Mouse (Mus musculus): ENCODE results near the gene Tomm20. TPM values are rescaled to one million over a fixed set of nuclear protein-coding genes. Genes with fewer than 3 reads are reported as not detected.
"Not testable (repeated sequence)": the region's sequence is repeated elsewhere in the genome, so short reads cannot be mapped to it uniquely, and the experiment has no call there.

The Tomm20 gene
- total RNA-seq, 2 experiments from 2014 or later: 209 to 214 TPM

GRCm38 (mm10) chr8:126921432-126921831, 24.2 kb downstream of the Tomm20 start:
- DNase-seq (ENCODE audit: low spot score in 2 of 2): no peak
- no peak overlapping the region for H3K4me3 ChIP-seq
- TF ChIP-seq CTCF (conservative IDR thresholded peaks at IDR 0.05): no peak
- no peak overlapping the region for H3K27ac ChIP-seq

- peak; percentile 99 for TF ChIP-seq CTCF (conservative IDR thresholded peaks at IDR 0.05)
- peak; percentile 79 for DNase-seq (ENCODE audit: low spot score in 2 of 2)
- no peak overlapping the region for H3K4me3 ChIP-seq
- H3K27ac ChIP-seq: peak overlapping the region; percentile 75
These were observed 24.8 kb downstream of the Tomm20 start for GRCm38 (mm10) chr8:126920845-126921244.

GRCm38 (mm10) chr8:126920386-126920785, 25.3 kb downstream of the Tomm20 start:
- peak overlapping the region; percentile 75 for H3K27ac ChIP-seq
- no peak overlapping the region for H3K4me3 ChIP-seq
- no peak for DNase-seq (ENCODE audit: low spot score in 2 of 2)
- no peak for TF ChIP-seq CTCF (conservative IDR thresholded peaks at IDR 0.05)

- TF ChIP-seq CTCF (conservative IDR thresholded peaks at IDR 0.05): no peak
- Histone ChIP-seq H3K27ac (no peak overlapping the region), H3K4me3 (no peak overlapping the region)
- DNase-seq (ENCODE audit: low spot score in 2 of 2): no peak
These were observed 25.9 kb downstream of the Tomm20 start for GRCm38 (mm10) chr8:126919703-126920102.

- H3K4me3 ChIP-seq: no peak overlapping the region
- TF ChIP-seq CTCF (conservative IDR thresholded peaks at IDR 0.05): no peak
- DNase-seq (ENCODE audit: low spot score in 2 of 2): no peak
- no peak overlapping the region for H3K27ac ChIP-seq
These were observed 26.4 kb downstream of the Tomm20 start for GRCm38 (mm10) chr8:126919255-126919654.

- Histone ChIP-seq H3K27ac (no peak overlapping the region), H3K4me3 (no peak overlapping the region)
- no peak for DNase-seq (ENCODE audit: low spot score in 2 of 2)
- TF ChIP-seq CTCF (conservative IDR thresholded peaks at IDR 0.05): no peak
These were observed 27.3 kb downstream of the Tomm20 start for GRCm38 (mm10) chr8:126918356-126918755.

- H3K4me3 ChIP-seq: no peak overlapping the region
- DNase-seq (ENCODE audit: low spot score in 2 of 2): no peak
- H3K27ac ChIP-seq: no peak overlapping the region
- TF ChIP-seq CTCF (conservative IDR thresholded peaks at IDR 0.05): peak; percentile 56
These were observed 28.3 kb downstream of the Tomm20 start for GRCm38 (mm10) chr8:126917179-126917905.

GRCm38 (mm10) chr8:126916611-126917010, 29.0 kb downstream of the Tomm20 start:
- TF ChIP-seq CTCF (conservative IDR thresholded peaks at IDR 0.05): no peak
- Histone ChIP-seq H3K4me3 (no peak overlapping the region), H3K27ac (no peak overlapping the region)
- DNase-seq (ENCODE audit: low spot score in 2 of 2): no peak

GRCm38 (mm10) chr8:126914609-126915375, 30.9 kb downstream of the Tomm20 start:
- H3K27ac ChIP-seq: 0 out of 2 replicates have a peak overlapping the region, but pooled peaks have one; percentile 6
- DNase-seq (ENCODE audit: low spot score in 2 of 2): no peak
- no peak for TF ChIP-seq CTCF (conservative IDR thresholded peaks at IDR 0.05)
- H3K4me3 ChIP-seq: no peak overlapping the region

GRCm38 (mm10) chr8:126914107-126914490, 31.5 kb downstream of the Tomm20 start:
- DNase-seq (ENCODE audit: low spot score in 2 of 2); H3K27ac ChIP-seq; H3K4me3 ChIP-seq: not testable (repeated sequence)

- TF ChIP-seq CTCF (conservative IDR thresholded peaks at IDR 0.05): no peak
- DNase-seq (ENCODE audit: low spot score in 2 of 2): no peak
- H3K27ac ChIP-seq: peak overlapping the region; percentile 37
- no peak overlapping the region for H3K4me3 ChIP-seq
These were observed 32.2 kb downstream of the Tomm20 start for GRCm38 (mm10) chr8:126913241-126914106.

- TF ChIP-seq CTCF (conservative IDR thresholded peaks at IDR 0.05): no peak
- H3K27ac ChIP-seq: no peak overlapping the region
- no peak for DNase-seq (ENCODE audit: low spot score in 2 of 2)
- H3K4me3 ChIP-seq: no peak overlapping the region
These were observed 36.3 kb downstream of the Tomm20 start for GRCm38 (mm10) chr8:126909371-126909802.

- no peak overlapping the region for H3K4me3 ChIP-seq
- peak; percentile 40 for TF ChIP-seq CTCF (conservative IDR thresholded peaks at IDR 0.05)
- no peak overlapping the region for H3K27ac ChIP-seq
- no peak for DNase-seq (ENCODE audit: low spot score in 2 of 2)
These were observed 36.8 kb downstream of the Tomm20 start for GRCm38 (mm10) chr8:126908805-126909204.

Measured in layer of hippocampus, adult 2 months (tissue).